Mouse (Mus musculus) thymus, adult 2 months (tissue): ENCODE measurements around the gene Wdfy3. TPM values are rescaled to one million over a fixed set of nuclear protein-coding genes. Genes with fewer than 3 reads are reported as not detected.

Source experiments
- DNase-seq: peaks from one replicate; pipeline ENCODE4 v3.0.0; 2021
- H3K27ac ChIP-seq: fragments of 200-500 bp; 2 replicates; pipeline ENCODE4 v1.5.1; 2012; ENCODE audit warnings: low read length, control low read depth; ENCODE audit not compliant: control insufficient read depth, insufficient read depth
- H3K27me3 ChIP-seq: fragments of 200-500 bp; 2 replicates; pipeline ENCODE4 v1.6.1; 2012; ENCODE audit warnings: mild to moderate bottlenecking, low read length, moderate library complexity, mixed read lengths; ENCODE audit not compliant: control insufficient read depth, insufficient read depth
- H3K36me3 ChIP-seq: fragments of 200-500 bp; 2 replicates; pipeline ENCODE4 v1.6.1; 2012; ENCODE audit warnings: mild to moderate bottlenecking, low read length, moderate library complexity; ENCODE audit not compliant: control insufficient read depth, insufficient read depth
- H3K4me1 ChIP-seq: fragments of 200-500 bp; replicated peaks from 2 replicates; pipeline ENCODE4 v1.6.1; 2012; ENCODE audit warnings: low read length; ENCODE audit not compliant: control insufficient read depth, insufficient read depth
- H3K4me3 ChIP-seq: fragments of 200-500 bp; 2 replicates; pipeline ENCODE4 v1.5.1; 2012; ENCODE audit warnings: mild to moderate bottlenecking, low read length, control low read depth, moderate library complexity; ENCODE audit not compliant: control insufficient read depth, insufficient read depth
- CTCF ChIP-seq: fragments of 200-500 bp; IDR thresholded peaks from 2 replicates; pipeline ENCODE4 v1.5.1; 2012; ENCODE audit warnings: mild to moderate bottlenecking, control low read depth, low read length, moderate library complexity, borderline replicate concordance; ENCODE audit not compliant: control insufficient read depth, poor library complexity, insufficient read depth; ENCODE audit errors: extremely low read depth
- POLR2A ChIP-seq: fragments of 200-500 bp; IDR thresholded peaks from 2 replicates; pipeline ENCODE4 v1.6.1; 2012; ENCODE audit warnings: mild to moderate bottlenecking, low read length, control low read depth, moderate library complexity; ENCODE audit not compliant: control insufficient read depth, poor library complexity, insufficient read depth; ENCODE audit errors: extremely low read depth
- WGBS: fragments of 180-500 bp; shearing (Covaris S2); methylation state at CpG from one replicate; pipeline ENCODE4 v1.1.7; 2018; 5-methylcytosine and 5-hydroxymethylcytosine counted together
- polyA plus RNA-seq: library from polyadenylated mRNA; depleted of rRNA; stranded (reverse); fragments of >200 nt; gene quantifications from 2 replicates; pipeline ENCODE4 v1.2.3, GENCODE M21; 2012

Wdfy3 gene
- polyA plus RNA-seq, 1 experiment, result 6.8 TPM

DNA sequence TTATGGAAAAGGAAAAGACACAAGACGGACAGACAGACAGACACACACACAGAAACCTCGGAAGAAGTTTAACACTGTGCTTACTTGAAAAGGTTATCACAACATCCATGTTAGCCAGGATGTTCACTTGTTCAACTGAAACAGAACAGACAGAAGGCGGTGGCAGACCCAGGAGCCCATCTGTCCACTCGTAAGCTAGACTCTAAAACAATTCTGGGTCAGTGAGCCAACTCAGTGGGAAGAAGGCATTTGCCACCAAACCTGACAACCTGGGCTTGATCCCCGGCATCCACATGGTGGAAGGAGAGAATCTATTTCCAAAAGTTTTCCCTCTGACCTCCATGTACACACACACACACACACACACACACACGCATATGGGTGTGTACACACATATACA is 237.7 kb downstream of the Wdfy3 start:
- no peaks in the 10 kb centered on the region for H3K36me3 ChIP-seq
- no peak overlapping the region for H3K4me3 ChIP-seq
- H3K4me1 ChIP-seq, result no peaks in the 10 kb centered on the region
- no peak overlapping the region for H3K27ac ChIP-seq
- no peak for TF ChIP-seq CTCF
- TF ChIP-seq POLR2A, result no peak
- WGBS, result 95% methylated on average over 6 of the region's 6 CpGs
- DNase-seq, result no peak
- no peaks in the 10 kb centered on the region for H3K27me3 ChIP-seq

GRCm38 (mm10) chr5:101830180-101830579 is 239.5 kb downstream of the Wdfy3 start:
- TF ChIP-seq POLR2A (no peak), CTCF (no peak)
- Histone ChIP-seq H3K27me3 (no peaks in the 10 kb centered on the region), H3K36me3 (no peaks in the 10 kb centered on the region), H3K4me3 (no peak overlapping the region), H3K27ac (no peak overlapping the region), H3K4me1 (no peaks in the 10 kb centered on the region)
- 90% methylated on average over 8 of the region's 8 CpGs for whole genome bisulfite sequencing
- no peak for DNase-seq

- TF ChIP-seq CTCF (no peak), POLR2A (no peak)
- 96% methylated on average over 3 of the region's 3 CpGs for WGBS
Observed at GRCm38 (mm10) chr5:101828932-101829331, 240.8 kb downstream of the Wdfy3 start.

DNA sequence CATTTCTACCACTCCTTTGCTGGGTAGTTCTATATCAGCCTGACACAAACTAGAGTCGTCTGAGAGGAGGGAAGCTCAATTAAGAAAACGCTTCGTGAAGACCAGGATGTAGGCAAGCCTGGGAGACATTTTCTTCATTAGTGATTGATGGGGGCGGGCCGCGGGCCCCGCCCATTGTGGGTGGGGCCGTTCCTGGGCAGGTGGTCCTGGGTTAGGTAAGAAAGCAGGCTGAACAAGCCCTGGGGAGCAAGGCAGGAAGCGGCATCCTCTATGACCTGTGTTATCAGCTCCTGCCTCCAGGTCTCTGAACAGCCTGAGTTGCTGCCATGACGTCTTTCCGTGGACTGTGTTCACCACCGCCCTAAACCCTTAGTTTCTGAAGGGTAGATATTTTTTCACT is 242.2 kb downstream of the Wdfy3 start:
- Histone ChIP-seq H3K36me3 (no peaks in the 10 kb centered on the region), H3K4me3 (no peak overlapping the region), H3K27me3 (no peaks in the 10 kb centered on the region), H3K27ac (no peak overlapping the region), H3K4me1 (no peaks in the 10 kb centered on the region)
- 67% methylated on average over 12 of the region's 12 CpGs for WGBS
- no peak for DNase-seq
- TF ChIP-seq POLR2A (no peak), CTCF (no peak)

More at GRCm38 (mm10) chr5:101828932-101829331, 240.8 kb downstream of the Wdfy3 start:
- H3K4me3 ChIP-seq, result no peak overlapping the region
- no peaks in the 10 kb centered on the region for H3K36me3 ChIP-seq
- no peaks in the 10 kb centered on the region for H3K27me3 ChIP-seq
- no peak overlapping the region for H3K27ac ChIP-seq
- no peaks in the 10 kb centered on the region for H3K4me1 ChIP-seq
- DNase-seq, result no peak

DNA sequence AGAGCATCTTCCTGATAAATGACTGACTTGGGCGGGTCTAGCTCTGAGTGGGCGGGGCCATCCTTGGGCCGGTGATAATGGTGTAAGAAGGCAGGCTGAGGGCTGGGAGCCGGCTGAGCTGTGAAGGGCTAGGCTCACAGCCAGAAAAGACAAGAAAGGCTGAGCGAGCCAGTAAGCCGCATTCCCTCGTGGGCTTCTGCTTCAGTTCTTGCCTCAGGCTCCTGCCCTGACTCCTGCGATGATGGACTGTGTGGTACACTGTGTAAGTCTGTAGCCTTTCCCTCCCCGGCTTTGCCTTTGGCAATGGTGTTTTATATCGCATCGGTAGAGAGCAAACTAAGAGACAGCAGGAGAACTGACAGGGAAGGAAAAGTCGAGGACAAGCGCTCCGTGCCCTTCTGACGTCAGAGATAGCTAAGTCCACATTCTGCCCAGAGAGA is 243.2 kb downstream of the Wdfy3 start:
- 32% methylated on average over 15 of the region's 15 CpGs for WGBS
- Histone ChIP-seq H3K27ac (no peak overlapping the region), H3K36me3 (no peaks in the 10 kb centered on the region), H3K4me3 (no peak overlapping the region), H3K27me3 (no peaks in the 10 kb centered on the region), H3K4me1 (no peaks in the 10 kb centered on the region)
- TF ChIP-seq POLR2A (no peak), CTCF (no peak)
- no peak for DNase-seq

GRCm38 (mm10) chr5:101825111-101825911 is 244.4 kb downstream of the Wdfy3 start:
- TF ChIP-seq CTCF (no peak), POLR2A (no peak)
- WGBS, result 86% methylated on average over 13 of the region's 13 CpGs

More at GRCm38 (mm10) chr5:101825111-101825911, 244.4 kb downstream of the Wdfy3 start:
- Histone ChIP-seq H3K4me1 (no peaks in the 10 kb centered on the region), H3K4me3 (no peak overlapping the region), H3K27me3 (no peaks in the 10 kb centered on the region), H3K36me3 (no peaks in the 10 kb centered on the region), H3K27ac (no peak overlapping the region)
- DNase-seq, result no peak
